Mouse (Mus musculus) G1E (cell line): ENCODE data around the gene Akt2. TPM values are rescaled to one million over a fixed set of nuclear protein-coding genes. Genes with fewer than 3 reads are reported as not detected.

ENCODE experiments used
- ATAC-seq: 2 replicates; pipeline ENCODE4 v1.8.0; 2016; ENCODE audit warnings: mild to moderate bottlenecking; ENCODE audit not compliant: insufficient number of reproducible peaks, poor library complexity, low FRiP score, severe bottlenecking; ENCODE audit errors: extremely low read depth
- DNase-seq: peaks from one replicate; pipeline ENCODE4 v3.0.0; 2012; ENCODE audit warnings: low spot score
- H3K27me3 ChIP-seq: 2 replicates; pipeline ENCODE4 v1.6.1; 2012; ENCODE audit warnings: mild to moderate bottlenecking, low read length, inconsistent platforms; ENCODE audit not compliant: insufficient read depth
- H3K36me3 ChIP-seq: replicated peaks from 2 replicates; pipeline ENCODE3; 2012; ENCODE audit warnings: mild to moderate bottlenecking, inconsistent platforms
- H3K4me1 ChIP-seq: 2 replicates; pipeline ENCODE4 v1.6.1; 2012; ENCODE audit warnings: low read depth, low read length, inconsistent platforms, mixed read lengths; ENCODE audit not compliant: insufficient read depth
- H3K4me3 ChIP-seq: 2 replicates; pipeline ENCODE4 v1.5.1; 2012; ENCODE audit warnings: low read depth, mild to moderate bottlenecking, inconsistent platforms, low read length, moderate library complexity, mixed read lengths
- H3K9me3 ChIP-seq: replicated peaks from 2 replicates; pipeline ENCODE4 v1.6.1; 2012; ENCODE audit warnings: inconsistent platforms
- CTCF ChIP-seq: IDR thresholded peaks from 2 replicates; pipeline ENCODE4 v1.5.1; 2012; ENCODE audit warnings: low read depth, low read length, inconsistent platforms, mixed read lengths
- GATA1 ChIP-seq: IDR thresholded peaks from 2 replicates; pipeline ENCODE4 v1.6.1; 2012; ENCODE audit warnings: borderline replicate concordance, low read length, inconsistent platforms, mixed read lengths
- GATA2 ChIP-seq: IDR thresholded peaks from 2 replicates; pipeline ENCODE4 v1.6.1; 2012; ENCODE audit warnings: low read depth, low read length, inconsistent platforms, borderline replicate concordance
- POLR2AphosphoS5 ChIP-seq: IDR thresholded peaks from 2 replicates; pipeline ENCODE4 v1.6.1; 2012; ENCODE audit warnings: low read depth, low read length, inconsistent platforms; ENCODE audit not compliant: insufficient replicate concordance
- TAL1 ChIP-seq: conservative IDR thresholded peaks from 2 replicates; pipeline ENCODE4 v1.6.1; 2012; ENCODE audit warnings: low read depth, low read length, inconsistent platforms, mixed read lengths
- polyA plus RNA-seq: library from polyadenylated mRNA; stranded (reverse); fragments of >175 nt; gene quantifications from 2 replicates; pipeline ENCODE4 v1.2.3, GENCODE M21; 2012
- total RNA-seq, 2 experiments: library from RNA; stranded (forward) in 1 of 2; stranded (reverse) in 1 of 2; fragments of 200-1000 nt in 1 of 2; fragments of >200 nt in 1 of 2; fragmentation: Nextera tagmentation in 1 of 2; gene quantifications; 2 replicates each; pipeline ENCODE4 v1.2.3; 2014 to 2017

Gene Akt2
- total and polyA plus RNA-seq, 3 experiments = 41.7 to 69.0 (median 52.4) TPM

- DNase-seq (no peak), ATAC-seq (no peak)
- Histone ChIP-seq H3K9me3 (no peaks in the 10 kb centered on the region), H3K4me1 (peaks cover 18% of the 10 kb centered on the region), H3K36me3 (peaks cover 36% of the 10 kb centered on the region), H3K27me3 (no peaks in the 10 kb centered on the region), H3K4me3 (no peak overlapping the region)
- TF ChIP-seq GATA2 = no peak
- TF ChIP-seq POLR2AphosphoS5 = no peak
- no peak for TF ChIP-seq CTCF
- TF ChIP-seq TAL1 = no peak
- TF ChIP-seq GATA1 = no peak
Measured at GRCm38 (mm10) chr7:27587741-27588140, 3.6 kb upstream of the Akt2 start.

DNA sequence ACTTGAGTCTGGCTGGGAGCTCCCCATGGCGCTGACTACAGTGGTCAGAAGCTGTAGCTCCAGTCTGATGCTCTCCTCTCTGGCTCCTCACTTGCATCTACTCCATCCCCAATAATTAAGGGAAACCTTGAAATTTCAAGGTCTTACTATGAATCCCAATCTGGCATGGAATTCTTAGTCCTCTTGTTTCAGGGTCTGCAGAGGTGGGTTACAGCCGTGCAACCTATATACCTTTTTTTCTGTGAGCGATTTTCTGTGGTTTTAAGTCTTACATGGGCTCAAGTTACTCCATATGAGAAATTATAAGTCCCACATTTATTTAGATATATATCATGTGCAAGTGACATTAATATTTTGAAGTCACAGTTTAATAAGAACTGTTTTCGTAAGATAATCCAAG lies 1.3 kb upstream of the Akt2 start:
- Histone ChIP-seq H3K9me3 (no peaks in the 10 kb centered on the region), H3K27me3 (no peaks in the 10 kb centered on the region), H3K4me3 (no peak overlapping the region), H3K4me1 (peaks cover 41% of the 10 kb centered on the region), H3K36me3 (peaks cover 40% of the 10 kb centered on the region)
- ATAC-seq = no peak
- no peak for DNase-seq
- TF ChIP-seq GATA1 (no peak), GATA2 (no peak), CTCF (no peak), TAL1 (no peak), POLR2AphosphoS5 (no peak)

GRCm38 (mm10) chr7:27590566-27591213 lies 662 bp upstream of the Akt2 start:
- peaks cover 47% of the 10 kb centered on the region for H3K4me1 ChIP-seq
- TF ChIP-seq POLR2AphosphoS5 = no peak
- no peak for TF ChIP-seq GATA1
- no peak for TF ChIP-seq CTCF
- TF ChIP-seq TAL1 = no peak
- no peak for TF ChIP-seq GATA2
- H3K36me3 ChIP-seq = peaks cover 40% of the 10 kb centered on the region
- peak overlapping the region; percentile 83; the same call in 1 of the 2 replicates for H3K4me3 ChIP-seq
- DNase-seq = no peak
- no peaks in the 10 kb centered on the region for H3K9me3 ChIP-seq
- no peaks in the 10 kb centered on the region for H3K27me3 ChIP-seq
- no peak for ATAC-seq

DNA sequence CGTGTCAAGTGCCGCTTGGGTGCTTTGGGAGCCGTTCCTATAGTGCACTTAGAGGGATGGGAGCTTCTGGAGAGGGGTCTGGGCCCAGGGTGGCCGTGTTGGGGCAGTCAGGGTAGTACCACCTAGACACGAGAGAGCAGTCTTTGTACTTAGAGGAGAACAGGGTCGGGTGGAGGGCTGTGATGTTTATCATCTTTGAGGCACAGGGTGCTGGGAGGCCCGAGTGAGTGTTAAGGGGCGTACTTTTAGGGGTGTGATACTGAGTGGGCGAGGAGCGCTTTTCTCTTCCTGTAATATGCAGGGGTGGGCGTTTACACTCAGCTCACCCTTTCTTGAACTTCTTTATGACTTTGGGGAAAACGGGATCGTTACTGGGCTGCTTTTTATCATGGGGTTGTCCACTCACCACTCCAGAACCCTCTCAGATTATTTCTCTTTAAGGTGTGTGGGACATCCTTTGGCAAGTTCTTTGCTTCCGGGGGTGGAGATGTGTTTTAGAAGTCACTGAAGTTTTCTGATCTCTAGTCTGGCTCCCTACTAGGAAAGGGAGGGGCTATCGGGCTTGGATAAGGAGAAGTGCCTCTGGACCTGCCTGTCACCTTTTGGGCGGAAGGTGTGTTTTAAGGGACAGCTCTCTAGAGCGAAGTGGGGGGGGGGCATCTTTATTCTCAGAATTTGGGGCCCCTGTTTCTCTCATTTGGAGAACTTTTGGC lies 1.0 kb downstream of the Akt2 start:
- Histone ChIP-seq H3K9me3 (no peaks in the 10 kb centered on the region), H3K4me3 (peak overlapping the region; percentile 83), H3K36me3 (peaks cover 56% of the 10 kb centered on the region), H3K27me3 (no peaks in the 10 kb centered on the region), H3K4me1 (peaks cover 59% of the 10 kb centered on the region)
- DNase-seq (peak; percentile 65), ATAC-seq (peak; percentile 26; the same call in 1 of the 2 replicates)
- TF ChIP-seq GATA1 = no peak
- no peak for TF ChIP-seq CTCF
- no peak for TF ChIP-seq GATA2
- TF ChIP-seq TAL1 = no peak
- TF ChIP-seq POLR2AphosphoS5 = no peak

GRCm38 (mm10) chr7:27592934-27593645 lies 1.7 kb downstream of the Akt2 start:
- Histone ChIP-seq H3K27me3 (no peaks in the 10 kb centered on the region), H3K36me3 (peaks cover 60% of the 10 kb centered on the region), H3K4me1 (peaks cover 63% of the 10 kb centered on the region), H3K4me3 (peak overlapping the region; percentile 83), H3K9me3 (no peaks in the 10 kb centered on the region)
- DNase-seq (peak; percentile 20), ATAC-seq (no peak)
- no peak for TF ChIP-seq CTCF
- no peak for TF ChIP-seq TAL1
- TF ChIP-seq GATA2 = no peak
- TF ChIP-seq GATA1 = no peak
- no peak for TF ChIP-seq POLR2AphosphoS5
